Mouse (Mus musculus) midbrain, postnatal 0 days (tissue): ENCODE data around the gene Ece2. TPM values are rescaled to one million over a fixed set of nuclear protein-coding genes. Genes with fewer than 3 reads are reported as not detected.

Experiments
- ATAC-seq: fragments of 200-750 bp; cut with Nextera tagmentation; 2 replicates; pipeline ENCODE4 v1.8.0; 2017; ENCODE audit warnings: moderate number of reproducible peaks, mild to moderate bottlenecking, moderate TSS enrichment, moderate library complexity; ENCODE audit not compliant: low FRiP score
- DNase-seq: peaks from one replicate; pipeline ENCODE4 v3.0.0-alpha.2; 2015; ENCODE audit warnings: low spot score
- H3K27ac ChIP-seq: fragments of 300-500 bp; sonication (generic); 2 replicates; pipeline ENCODE4 v1.5.1; 2014; ENCODE audit warnings: low read depth, mild to moderate bottlenecking, low read length, mixed read lengths
- H3K27me3 ChIP-seq: fragments of 300-500 bp; sonication (generic); 2 replicates; pipeline ENCODE4 v1.6.1; 2014; ENCODE audit warnings: low read length, control low read depth, mixed read lengths; ENCODE audit not compliant: insufficient read depth
- H3K36me3 ChIP-seq: fragments of 300-500 bp; sonication (generic); 2 replicates; pipeline ENCODE4 v1.6.1; 2014; ENCODE audit warnings: low read length, control low read depth, mixed read lengths; ENCODE audit not compliant: insufficient read depth
- H3K4me1 ChIP-seq: fragments of 300-500 bp; sonication (generic); 2 replicates; pipeline ENCODE4 v1.6.1; 2014; ENCODE audit warnings: mild to moderate bottlenecking, control low read depth, antibody characterized with exemption, low read length, mixed read lengths; ENCODE audit not compliant: insufficient read depth
- H3K4me2 ChIP-seq: fragments of 300-500 bp; sonication (generic); 2 replicates; pipeline ENCODE4 v1.6.1; 2014; ENCODE audit warnings: low read depth, mild to moderate bottlenecking, low read length, mixed read lengths; ENCODE audit not compliant: poor library complexity, severe bottlenecking
- H3K4me3 ChIP-seq: fragments of 300-500 bp; sonication (generic); 2 replicates; pipeline ENCODE4 v1.5.1; 2014; ENCODE audit warnings: low read depth, mild to moderate bottlenecking, low read length, moderate library complexity
- H3K9ac ChIP-seq: fragments of 300-500 bp; sonication (generic); replicated peaks from 2 replicates; pipeline ENCODE4 v1.6.1; 2014; ENCODE audit warnings: mild to moderate bottlenecking, low read length, moderate library complexity, mixed read lengths; ENCODE audit not compliant: poor library complexity, severe bottlenecking
- H3K9me3 ChIP-seq: fragments of 300-500 bp; sonication (generic); 2 replicates; pipeline ENCODE4 v1.6.1; 2016; ENCODE audit warnings: low read length, control low read depth
- CTCF ChIP-seq: IDR thresholded peaks from 2 replicates; pipeline ENCODE4 v1.5.1; 2016; ENCODE audit warnings: antibody characterized with exemption, mild to moderate bottlenecking
- WGBS: fragments of 180-500 bp; shearing (Covaris S2); extraction: QIAGEN DNeasy Blood & Tissue Kit; methylation state at CpG from one replicate; pipeline ENCODE4 v1.1.7; 2014; 5-methylcytosine and 5-hydroxymethylcytosine counted together
- microRNA counts: library from miRNA; unstranded; fragments of <30 nt; microRNA quantifications from one replicate; lab custom pipeline; 2015
- microRNA-seq: library from miRNA; unstranded; fragments of <30 nt; microRNA quantifications from one replicate; pipeline ENCODE4, GENCODE M21; 2016; ENCODE audit warnings: borderline number of aligned reads
- polyA plus RNA-seq: library from polyadenylated mRNA; unstranded; fragments of >200 nt; fragmentation: Nextera tagmentation; extraction: Ambion mirVana; gene quantifications from 2 replicates; pipeline ENCODE4 v1.2.1, GENCODE M21; 2015
- total RNA-seq: library from RNA; depleted of rRNA; stranded (reverse); fragments of >200 nt; gene quantifications from 2 replicates; pipeline ENCODE4 v1.2.3, GENCODE M21; 2014; rRNA removed

Gene Ece2
- total and polyA plus RNA-seq, 2 experiments from 2014 or later, result 16.7 to 24.4 TPM

DNA sequence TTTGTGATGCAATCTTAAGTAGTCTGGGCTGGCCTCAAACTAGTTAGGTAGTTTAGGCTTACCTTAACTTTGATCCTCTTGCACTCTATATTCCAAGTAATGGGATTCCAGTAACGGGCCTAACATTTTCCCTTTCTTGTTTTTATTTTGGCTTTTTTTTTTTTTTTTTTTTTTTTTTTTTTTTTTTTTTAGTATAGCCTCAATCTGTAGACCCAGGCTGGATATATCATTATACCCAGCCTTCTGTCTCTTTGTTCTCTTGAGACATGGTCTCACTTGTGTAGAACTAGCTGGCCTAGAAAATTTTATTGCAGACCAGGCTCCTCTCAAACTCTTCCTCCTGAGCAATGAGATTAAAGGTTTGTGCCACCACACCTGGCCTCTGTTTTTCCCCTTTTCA, 62.0 kb downstream of the Ece2 start:
- WGBS, result 79% methylated on average over 1 of the region's 1 CpGs
- H3K4me1 ChIP-seq, result peaks cover 12% of the 10 kb centered on the region; the same call in 1 of the 2 replicates
- no peak overlapping the region for H3K4me2 ChIP-seq
- H3K4me3 ChIP-seq, result no peak overlapping the region
- ATAC-seq (no peak), DNase-seq (no peak)
- peaks cover 40% of the 10 kb centered on the region for H3K36me3 ChIP-seq
- H3K9ac ChIP-seq, result no peak overlapping the region
- no peaks in the 10 kb centered on the region for H3K9me3 ChIP-seq
- H3K27ac ChIP-seq, result no peak overlapping the region
- no peaks in the 10 kb centered on the region for H3K27me3 ChIP-seq
- TF ChIP-seq CTCF, result no peak

GRCm38 (mm10) chr16:20692241-20692965, 62.8 kb downstream of the Ece2 start:
- peaks cover 12% of the 10 kb centered on the region; the same call in 1 of the 2 replicates for H3K4me1 ChIP-seq
- no peak for TF ChIP-seq CTCF
- H3K27ac ChIP-seq, result peak overlapping the region; percentile 97
- H3K4me2 ChIP-seq, result peak overlapping the region; percentile 83; the same call in 1 of the 2 replicates
- peak overlapping the region; percentile 70; the same call in 1 of the 2 replicates for H3K4me3 ChIP-seq
- H3K9ac ChIP-seq, result peak overlapping the region; percentile 98; the same call in 1 of the 2 replicates
- DNase-seq (no peak), ATAC-seq (no peak)
- H3K9me3 ChIP-seq, result no peaks in the 10 kb centered on the region
- WGBS, result 37% methylated on average over 16 of the region's 16 CpGs
- H3K27me3 ChIP-seq, result no peaks in the 10 kb centered on the region
- peaks cover 33% of the 10 kb centered on the region for H3K36me3 ChIP-seq

DNA sequence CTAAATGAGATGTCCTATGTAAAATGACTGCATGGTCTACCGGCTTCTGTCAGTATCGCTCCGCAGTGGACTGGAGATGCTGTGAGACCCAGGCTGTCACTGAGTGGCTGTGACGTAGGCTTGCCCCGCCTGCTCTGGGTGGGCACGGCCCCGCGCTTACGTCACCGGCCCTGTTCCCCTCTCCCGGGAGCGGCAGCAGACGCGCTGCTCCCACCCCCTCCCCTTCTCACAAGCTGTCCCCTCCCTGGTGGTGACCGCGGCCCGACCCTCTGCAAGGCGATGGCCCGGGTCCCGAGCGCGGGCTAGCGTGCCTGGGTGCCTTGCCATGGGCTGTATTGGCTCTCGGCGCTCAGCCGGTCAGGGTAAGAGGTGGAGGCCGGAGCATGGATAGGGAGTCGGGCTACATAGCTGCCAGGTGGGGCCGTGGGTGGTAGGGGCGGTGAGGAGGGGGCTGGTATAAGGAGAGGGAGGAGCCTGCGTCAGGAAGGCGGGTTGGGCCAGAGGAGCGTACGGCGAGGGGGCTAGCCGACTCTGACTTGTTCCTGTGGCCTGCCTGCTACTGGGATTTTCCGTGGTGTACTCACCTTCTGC, 63.6 kb downstream of the Ece2 start, which contains the start of gene Fam131a:
TSS of gene Fam131a (plus strand) at position 131 of the 591 bp plus-strand sequence.
- Histone ChIP-seq H3K4me3 (peak within 1 kb of the TSS; percentile 70), H3K9ac (peak within 1 kb of the TSS; percentile 98), H3K4me1 (peaks cover 12% of the 10 kb centered on the region; the same call in 1 of the 2 replicates), H3K4me2 (peak within 1 kb of the TSS; percentile 83), H3K27ac (peak within 1 kb of the TSS; percentile 97), H3K36me3 (peaks cover 26% of the 10 kb centered on the region), H3K27me3 (no peaks in the 10 kb centered on the region), H3K9me3 (no peaks in the 10 kb centered on the region)
- TF ChIP-seq CTCF, result no peak
- ATAC-seq, result peak; percentile 94
- WGBS, result under 1% methylated on average over 35 of the region's 37 CpGs
- DNase-seq, result peak; percentile 96

DNA sequence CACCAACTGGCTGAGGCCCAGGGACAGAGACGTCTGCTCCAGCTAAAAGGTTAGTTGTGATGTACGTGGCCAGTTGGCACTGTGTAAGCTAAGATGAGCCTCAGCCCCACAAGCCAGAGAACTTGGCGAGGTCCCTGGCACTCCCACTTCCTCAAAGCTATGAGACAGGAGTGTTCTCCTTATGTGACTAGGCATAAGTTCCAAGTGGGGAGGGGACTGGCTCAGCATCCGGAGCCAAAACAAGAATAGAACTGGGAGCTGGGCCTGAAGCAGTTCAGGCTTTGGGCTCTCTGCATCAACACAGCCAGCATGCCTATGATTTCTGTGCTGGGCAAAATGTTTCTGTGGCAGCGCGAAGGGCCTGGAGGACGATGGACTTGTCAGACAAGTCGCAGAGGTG, 65.2 kb downstream of the Ece2 start:
- no peak for TF ChIP-seq CTCF
- 0 out of 2 replicates have a peak overlapping the region, but pooled peaks have one; percentile 69 for H3K9ac ChIP-seq
- H3K4me1 ChIP-seq, result peaks cover 12% of the 10 kb centered on the region; the same call in 1 of the 2 replicates
- DNase-seq (no peak), ATAC-seq (no peak)
- peak overlapping the region; percentile 78; the same call in 1 of the 2 replicates for H3K4me2 ChIP-seq
- H3K4me3 ChIP-seq, result no peak overlapping the region
- H3K27ac ChIP-seq, result no peak overlapping the region
- H3K27me3 ChIP-seq, result no peaks in the 10 kb centered on the region
- WGBS, result 66% methylated on average over 8 of the region's 8 CpGs
- peaks cover 24% of the 10 kb centered on the region for H3K36me3 ChIP-seq
- H3K9me3 ChIP-seq, result no peaks in the 10 kb centered on the region

GRCm38 (mm10) chr16:20695622-20696323, 66.1 kb downstream of the Ece2 start:
- H3K36me3 ChIP-seq, result peaks cover 24% of the 10 kb centered on the region
- no peak for TF ChIP-seq CTCF
- peaks cover 12% of the 10 kb centered on the region; the same call in 1 of the 2 replicates for H3K4me1 ChIP-seq
- no peaks in the 10 kb centered on the region for H3K27me3 ChIP-seq
- H3K4me3 ChIP-seq, result peak overlapping the region; percentile 46
- DNase-seq (peak; percentile 96), ATAC-seq (peak; percentile 82)
- peak overlapping the region; percentile 69 for H3K9ac ChIP-seq
- H3K9me3 ChIP-seq, result no peaks in the 10 kb centered on the region
- 1% methylated on average over 44 of the region's 46 CpGs for WGBS
- peak overlapping the region; percentile 78 for H3K4me2 ChIP-seq
- H3K27ac ChIP-seq, result peak overlapping the region; percentile 80

MicroRNAs encoded within 50 kb of the gene (microRNA counts, 519-probe panel; counts per million panel counts)
- microRNA mmu-miR-1224 (lab: Ali Mortazavi, UCI), result 4,365 counts per million, percentile 86 among the panel's probes with 10 or more counts

Small RNAs within 50 kb of the gene (microRNA-seq; reads per million reads assigned to microRNA genes)
- 138 reads per million, percentile 49 among the genes with 10 or more reads in this experiment for gene Mir1224

Other genes starting within 250 kb of the Ece2 start
- 68.7 and 90.1 TPM in 2 replicates for gene Abcc5, start 203.4 kb upstream of the Ece2 start, total RNA-seq
- 98.7 and 110 TPM in 2 replicates for gene Abcc5, start 203.4 kb upstream of the Ece2 start, polyA plus RNA-seq
- 87.2 and 96.4 TPM in 2 replicates for gene Eif2b5, start 131.0 kb upstream of the Ece2 start, total RNA-seq
- 70.0 and 74.6 TPM in 2 replicates for gene Eif2b5, start 131.0 kb upstream of the Ece2 start, polyA plus RNA-seq
- gene Dvl3, start 112.8 kb upstream of the Ece2 start, total RNA-seq, result 44.9 and 46.3 TPM in 2 replicates
- 24.6 and 29.5 TPM in 2 replicates for gene Dvl3, start 112.8 kb upstream of the Ece2 start, polyA plus RNA-seq
- 975 and 994 TPM in 2 replicates for gene Ap2m1, start 94.3 kb upstream of the Ece2 start, total RNA-seq
- 1,551 and 1,562 TPM in 2 replicates for gene Ap2m1, start 94.3 kb upstream of the Ece2 start, polyA plus RNA-seq
- gene Abcf3, start 81.3 kb upstream of the Ece2 start, total RNA-seq, result 65.3 and 76.0 TPM in 2 replicates
- 73.1 and 75.2 TPM in 2 replicates for gene Abcf3, start 81.3 kb upstream of the Ece2 start, polyA plus RNA-seq
- 65.7 and 66.6 TPM in 2 replicates for gene Vwa5b2, start 40.4 kb upstream of the Ece2 start, total RNA-seq
- gene Vwa5b2, start 40.4 kb upstream of the Ece2 start, polyA plus RNA-seq, result 35.5 and 36.4 TPM in 2 replicates
- 5.2 and 6.8 TPM in 2 replicates for gene Eef1akmt4, start 18.2 kb upstream of the Ece2 start, total RNA-seq
- 3.3 TPM in 2 replicates for gene Eef1akmt4, start 18.2 kb upstream of the Ece2 start, polyA plus RNA-seq
- not detected in 2 replicates for gene Gm49333, start 18.2 kb upstream of the Ece2 start, total RNA-seq
- not detected in 2 replicates for gene Gm49333, start 18.2 kb upstream of the Ece2 start, polyA plus RNA-seq
- gene Alg3, start 18.1 kb upstream of the Ece2 start, total RNA-seq, result 21.3 and 38.2 TPM in 2 replicates
- gene Alg3, start 18.1 kb upstream of the Ece2 start, polyA plus RNA-seq, result 32.7 and 36.4 TPM in 2 replicates
- 86.3 and 111 TPM in 2 replicates for gene Camk2n2, start 8.5 kb upstream of the Ece2 start, total RNA-seq
- 85.4 and 87.6 TPM in 2 replicates for gene Camk2n2, start 8.5 kb upstream of the Ece2 start, polyA plus RNA-seq
- 201 and 235 TPM in 2 replicates for gene Psmd2, start 21.8 kb downstream of the Ece2 start, total RNA-seq
- 311 and 316 TPM in 2 replicates for gene Psmd2, start 21.8 kb downstream of the Ece2 start, polyA plus RNA-seq
- 403 and 430 TPM in 2 replicates for gene Eif4g1, start 38.5 kb downstream of the Ece2 start, total RNA-seq
- gene Eif4g1, start 38.5 kb downstream of the Ece2 start, polyA plus RNA-seq, result 102 and 118 TPM in 2 replicates
- gene Fam131a, start 63.4 kb downstream of the Ece2 start, total RNA-seq, result 152 and 173 TPM in 2 replicates
- 70.9 and 75.9 TPM in 2 replicates for gene Fam131a, start 63.4 kb downstream of the Ece2 start, polyA plus RNA-seq
- gene Polr2h, start 87.8 kb downstream of the Ece2 start, total RNA-seq, result 40.0 and 40.3 TPM in 2 replicates
- 72.3 and 84.6 TPM in 2 replicates for gene Polr2h, start 87.8 kb downstream of the Ece2 start, polyA plus RNA-seq
- gene Clcn2, start 87.9 kb downstream of the Ece2 start, total RNA-seq, result 61.9 and 69.4 TPM in 2 replicates
- 21.1 and 21.9 TPM in 2 replicates for gene Clcn2, start 87.9 kb downstream of the Ece2 start, polyA plus RNA-seq
- 17.1 and 18.1 TPM in 2 replicates for gene Chrd, start 103.3 kb downstream of the Ece2 start, total RNA-seq
- gene Chrd, start 103.3 kb downstream of the Ece2 start, polyA plus RNA-seq, result 4.1 TPM in 2 replicates
- 0.71 and 1.8 TPM in 2 replicates for gene Thpo, start 104.7 kb downstream of the Ece2 start, total RNA-seq
- gene Thpo, start 104.7 kb downstream of the Ece2 start, polyA plus RNA-seq, result 0.76 and 0.81 TPM in 2 replicates